In the genomic region with DNA sequence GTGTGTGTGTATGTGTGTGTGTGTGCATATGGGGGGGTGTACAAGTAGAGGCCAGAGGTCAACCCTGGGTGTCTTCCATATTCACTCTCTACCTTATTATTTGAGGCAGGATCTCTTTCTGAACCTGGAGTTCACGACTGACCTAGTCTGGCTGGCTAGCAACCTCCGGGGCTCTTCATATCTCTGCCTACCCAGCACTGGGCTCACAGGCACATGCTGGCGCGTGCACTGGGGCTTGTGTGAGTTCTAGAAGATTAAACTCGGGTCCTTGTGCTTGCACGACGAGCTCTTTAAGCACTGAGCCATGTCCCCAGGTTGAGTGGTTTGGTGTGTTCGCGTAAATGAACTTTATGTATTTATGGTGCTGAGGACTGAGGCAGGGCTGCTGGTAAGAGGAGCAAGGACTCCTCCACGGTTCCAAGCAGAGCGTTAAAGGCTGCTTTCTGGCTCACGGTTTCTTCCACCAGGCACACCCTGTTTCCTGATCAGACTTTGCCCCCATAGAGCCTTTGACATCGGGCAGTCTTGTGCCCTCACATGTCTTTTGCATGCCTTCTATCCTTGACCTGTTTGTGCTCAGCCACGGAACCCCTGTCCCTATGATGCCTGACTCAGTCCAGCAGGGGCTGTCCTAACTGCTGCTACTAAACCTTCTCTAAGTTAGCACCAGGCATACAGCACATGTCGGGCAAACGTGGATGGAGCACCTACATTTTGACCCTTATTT, we compare ENCODE assay signal across 25 mouse cellular contexts. TPM values are rescaled to one million over a fixed set of nuclear protein-coding genes. Genes with fewer than 3 reads are reported as not detected.
A peak's percentile ranks its signal among the peaks of the same experiment; 100 is the strongest.
DNase-seq lines count a peak whose midpoint lies in the region; ATAC-seq lines count a peak whose summit lies in the region.
"Had no signal": no experiment of that assay in that cellular context is flagged by ENCODE, and none has a peak within 500 bp of the region (broad histone marks: within the 10 kb centered on the region; RNA-seq: fewer than 3 reads in every experiment).

No protein-coding gene starts in this region.

- H3K9me3 ChIP-seq in intestine, embryonic 15.5 days: no peaks in the 10 kb centered on the region
- H3K9me3 ChIP-seq in limb, embryonic 10.5 days (replicated peaks): no peaks in the 10 kb centered on the region
- H3K9me3 ChIP-seq: embryonic facial prominence, embryonic 13.5 days; forebrain, embryonic 12.5 days; forebrain, embryonic 15.5 days; heart, embryonic 13.5 days; hindbrain, embryonic 12.5 days; hindbrain, embryonic 15.5 days had no signal

- H3K4me2 ChIP-seq in intestine, embryonic 15.5 days (replicated peaks): no peak overlapping the region; the same call in 1 of the 2 replicates
- H3K4me2 ChIP-seq: embryonic facial prominence, embryonic 13.5 days; forebrain, embryonic 12.5 days; forebrain, embryonic 15.5 days; heart, embryonic 13.5 days; hindbrain, embryonic 12.5 days; hindbrain, embryonic 15.5 days had no signal

- ATAC-seq in intestine, embryonic 15.5 days: peak; percentile 81
- no peak for ATAC-seq in megakaryocyte-erythroid progenitor cell, adult 5-6 weeks (replicated peaks; ENCODE audit: low FRiP score, low TSS enrichment, poor library complexity, severe bottlenecking)
- ATAC-seq: activated CD4-positive, CD25-positive, alpha-beta regulatory T cell, adult 4 months; forebrain, embryonic 15.5 days had no signal

- no peaks in the 10 kb centered on the region for H3K36me3 ChIP-seq in intestine, embryonic 15.5 days
- peaks cover 14% of the 10 kb centered on the region for H3K36me3 ChIP-seq in limb, embryonic 10.5 days
- H3K36me3 ChIP-seq: embryonic facial prominence, embryonic 13.5 days; forebrain, embryonic 12.5 days; forebrain, embryonic 15.5 days; heart, embryonic 10.5 days; heart, embryonic 13.5 days; hindbrain, embryonic 12.5 days; hindbrain, embryonic 15.5 days had no signal

- no peaks in the 10 kb centered on the region for H3K27me3 ChIP-seq in intestine, embryonic 15.5 days (replicated peaks)
- no peaks in the 10 kb centered on the region for H3K27me3 ChIP-seq in limb, embryonic 10.5 days (ENCODE audit: low read depth, poor library complexity, severe bottlenecking)
- H3K27me3 ChIP-seq: embryonic facial prominence, embryonic 13.5 days; forebrain, embryonic 15.5 days; hindbrain, embryonic 12.5 days; hindbrain, embryonic 15.5 days had no signal

- H3K27ac ChIP-seq in intestine, embryonic 15.5 days: no peak overlapping the region
- H3K27ac ChIP-seq in limb, embryonic 10.5 days: 0 out of 2 replicates have a peak overlapping the region, but pooled peaks have one; percentile 9
- H3K27ac ChIP-seq: embryonic facial prominence, embryonic 10.5 days; embryonic facial prominence, embryonic 13.5 days; forebrain, embryonic 12.5 days; forebrain, embryonic 15.5 days; heart, embryonic 10.5 days; heart, embryonic 13.5 days; hindbrain, embryonic 12.5 days; hindbrain, embryonic 15.5 days had no signal

- no peak overlapping the region for H3K9ac ChIP-seq in intestine, embryonic 15.5 days
- H3K9ac ChIP-seq: embryonic facial prominence, embryonic 13.5 days; forebrain, embryonic 12.5 days; forebrain, embryonic 15.5 days; heart, embryonic 13.5 days; hindbrain, embryonic 12.5 days; hindbrain, embryonic 15.5 days had no signal

- 68% methylated on average over 16 of the region's 16 CpGs for WGBS in intestine, embryonic 15.5 days
- WGBS in limb, embryonic 10.5 days: 90% methylated on average over 16 of the region's 16 CpGs

- peak; percentile 34 to 65 for DNase-seq in adrenal gland, adult (ENCODE audit: inconsistent age in 2 of 2, low spot score in 1 of 2)
- DNase-seq in adrenal gland, adult 18-20 months (ENCODE audit: low spot score in 2 of 2): no peak
- DNase-seq in limb, embryonic 10.5 days (ENCODE audit: low spot score): no peak
- DNase-seq in right cerebral cortex, postnatal 10 days (ENCODE audit: low spot score in 2 of 2): no peak
- DNase-seq: adrenal gland, postnatal 25 days; cerebellum, adult 11-12 months; cerebellum, adult 8-10 months; cerebellum, postnatal 10 days; cerebellum, postnatal 36 days; embryo, embryonic 11 days; gastrocnemius, postnatal 36 days; heart, adult 2 months had no signal

- H3K4me1 ChIP-seq in intestine, embryonic 15.5 days (replicated peaks): 0 out of 2 replicates have a peak, but pooled peaks cover 2% of the 10 kb centered on the region
- H3K4me1 ChIP-seq in limb, embryonic 10.5 days: peaks cover 49% of the 10 kb centered on the region
- H3K4me1 ChIP-seq: forebrain, embryonic 12.5 days; forebrain, embryonic 15.5 days; hindbrain, embryonic 15.5 days had no signal

- no peak overlapping the region for H3K4me3 ChIP-seq in intestine, embryonic 15.5 days (replicated peaks)
- no peak overlapping the region for H3K4me3 ChIP-seq in limb, embryonic 10.5 days
- H3K4me3 ChIP-seq: embryonic facial prominence, embryonic 10.5 days; embryonic facial prominence, embryonic 13.5 days; erythroblast, embryonic 14.5 days; forebrain, embryonic 12.5 days; forebrain, embryonic 15.5 days; heart, adult 2 months; heart, embryonic 10.5 days; heart, embryonic 13.5 days; hindbrain, embryonic 12.5 days; hindbrain, embryonic 15.5 days had no signal

RNA-seq across cellular contexts. Expression of gene Spsb1, which starts 21.2 kb away (rescaled TPM):
- 10 to 100 TPM; 19.5 to 22.1 TPM for total RNA-seq in adrenal gland, adult 18-20 months (2021)
- 17.0 and 18.2 TPM in 2 replicates for polyA plus RNA-seq in intestine, embryonic 15.5 days (2015; fragmentation: Nextera tagmentation; extraction: Ambion mirVana)
- 13.7 and 18.8 TPM in 2 replicates for polyA plus RNA-seq in limb, embryonic 10.5 days (2016; fragmentation: Nextera tagmentation; extraction: Ambion mirVana)
- total RNA-seq in megakaryocyte-erythroid progenitor cell, adult 5-6 weeks (2014; fragmentation: Nextera tagmentation): 0.35 TPM in 1 of 2 replicates, not detected in the other
- total RNA-seq in megakaryocyte-erythroid progenitor cell, adult 5-6 weeks (2017): not detected in 2 replicates
- total RNA-seq: granulocyte monocyte progenitor cell, adult 5-6 weeks had no signal
- polyA plus RNA-seq: erythroblast, embryonic 14.5 days had no signal

Comparison
In these comparisons a context has a peak if more than half of its experiments do, and no peak if none do; other contexts are left out.
1. DNase-seq: peak in adrenal gland, adult (2 of 2); none in adrenal gland, adult 18-20 months (0 of 2), limb, embryonic 10.5 days (single experiment) and right cerebral cortex, postnatal 10 days (0 of 2).
2. RNA of gene Spsb1, which starts 21.2 kb away (total RNA-seq): 19.5 to 22.1 TPM in adrenal gland, adult 18-20 months; 0.35 TPM in megakaryocyte-erythroid progenitor cell, adult 5-6 weeks; every median in the first group is over 10 times any median in the second.